Mouse (Mus musculus): ENCODE data around the gene Kl. TPM values are rescaled to one million over a fixed set of nuclear protein-coding genes. Genes with fewer than 3 reads are reported as not detected.

Gene Kl
- polyA plus RNA-seq, 1 experiment from 2014 or later: 0.43 TPM

- H3K27me3 ChIP-seq (replicated peaks): no peaks in the 10 kb centered on the region
- H3K9me3 ChIP-seq: no peaks in the 10 kb centered on the region
- ATAC-seq (ENCODE audit: extremely low read depth, insufficient number of reproducible peaks, low FRiP score, low TSS enrichment): no peak
- no peaks in the 10 kb centered on the region for H3K36me3 ChIP-seq
- no peak overlapping the region for H3K4me2 ChIP-seq
- no peak overlapping the region for H3K27ac ChIP-seq (replicated peaks)
- H3K9ac ChIP-seq: no peak overlapping the region
- 58% methylated on average over 2 of the region's 2 CpGs for WGBS
- no peaks in the 10 kb centered on the region for H3K4me1 ChIP-seq
- H3K4me3 ChIP-seq: no peak overlapping the region
Measured at GRCm38 (mm10) chr5:150932596-150932995, 19.8 kb upstream of the Kl start.

DNA sequence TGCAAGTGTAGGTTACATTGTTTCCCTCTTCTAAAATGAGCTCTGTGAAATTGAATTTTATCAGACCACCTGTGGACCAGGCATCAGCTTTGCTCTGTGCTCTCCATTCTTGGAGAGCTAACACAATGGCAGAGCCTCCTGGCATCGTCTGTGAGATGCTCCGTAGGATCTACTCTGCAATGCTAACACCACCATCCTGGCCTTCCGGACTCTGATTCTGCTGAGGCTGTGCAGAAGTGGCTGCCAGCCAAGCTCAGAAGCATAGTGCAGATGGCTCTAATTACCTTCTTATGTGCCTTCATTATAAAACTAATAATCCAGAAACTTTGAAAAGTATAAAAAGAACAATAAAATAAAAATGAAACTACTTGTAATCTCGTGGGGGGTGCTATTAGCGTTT is 16.2 kb upstream of the Kl start:
- Histone ChIP-seq H3K36me3 (no peaks in the 10 kb centered on the region), H3K9me3 (no peaks in the 10 kb centered on the region), H3K4me2 (no peak overlapping the region), H3K27ac (replicated peaks) (no peak overlapping the region), H3K9ac (no peak overlapping the region), H3K27me3 (replicated peaks) (no peaks in the 10 kb centered on the region; the same call in 1 of the 2 replicates), H3K4me3 (no peak overlapping the region), H3K4me1 (no peaks in the 10 kb centered on the region)
- no peak for ATAC-seq (ENCODE audit: extremely low read depth, insufficient number of reproducible peaks, low FRiP score, low TSS enrichment)
- 47% methylated on average over 5 of the region's 5 CpGs for WGBS

GRCm38 (mm10) chr5:150936807-150937206 is 15.6 kb upstream of the Kl start:
- Histone ChIP-seq H3K9ac (no peak overlapping the region), H3K4me3 (no peak overlapping the region), H3K27ac (replicated peaks) (no peak overlapping the region), H3K36me3 (no peaks in the 10 kb centered on the region), H3K4me2 (no peak overlapping the region), H3K27me3 (replicated peaks) (no peaks in the 10 kb centered on the region; the same call in 1 of the 2 replicates), H3K4me1 (no peaks in the 10 kb centered on the region), H3K9me3 (no peaks in the 10 kb centered on the region)
- no peak for ATAC-seq (ENCODE audit: extremely low read depth, insufficient number of reproducible peaks, low FRiP score, low TSS enrichment)
- 57% methylated on average over 4 of the region's 4 CpGs for WGBS

DNA sequence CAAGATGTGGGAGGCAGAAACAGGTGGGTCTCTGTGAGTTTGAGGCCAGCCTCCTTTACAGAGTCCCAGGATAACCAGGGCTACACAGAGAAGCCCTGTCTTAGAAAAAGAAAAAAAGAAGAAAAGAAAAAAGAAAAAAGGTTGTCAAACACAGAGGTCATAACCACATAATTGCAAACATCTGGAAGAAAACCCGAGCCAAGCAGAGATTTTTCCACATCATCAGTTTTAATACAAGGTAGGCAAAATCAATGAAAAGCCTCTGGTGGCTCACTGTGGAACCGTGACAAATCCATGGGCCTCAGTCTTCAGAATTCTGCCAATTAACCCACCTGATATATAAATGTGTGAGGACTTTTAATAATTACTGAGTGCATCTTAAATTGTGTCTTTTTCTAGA is 14.9 kb upstream of the Kl start:
- 58% methylated on average over 2 of the region's 2 CpGs for WGBS
- ATAC-seq (ENCODE audit: extremely low read depth, insufficient number of reproducible peaks, low FRiP score, low TSS enrichment): no peak
- H3K27ac ChIP-seq (replicated peaks): no peak overlapping the region

GRCm38 (mm10) chr5:150945576-150945975 is 6.8 kb upstream of the Kl start:
- no peak for ATAC-seq (ENCODE audit: extremely low read depth, insufficient number of reproducible peaks, low FRiP score, low TSS enrichment)
- Histone ChIP-seq H3K36me3 (no peaks in the 10 kb centered on the region), H3K4me1 (no peaks in the 10 kb centered on the region), H3K27ac (replicated peaks) (no peak overlapping the region), H3K9ac (no peak overlapping the region), H3K4me2 (no peak overlapping the region), H3K27me3 (replicated peaks) (no peaks in the 10 kb centered on the region), H3K9me3 (peaks cover 3% of the 10 kb centered on the region; the same call in 1 of the 2 replicates), H3K4me3 (no peak overlapping the region)
- 92% methylated on average over 2 of the region's 2 CpGs for WGBS

More for the DNA sequence above, 14.9 kb upstream of the Kl start:
- Histone ChIP-seq H3K4me3 (no peak overlapping the region), H3K4me1 (no peaks in the 10 kb centered on the region), H3K4me2 (no peak overlapping the region), H3K36me3 (no peaks in the 10 kb centered on the region), H3K9me3 (no peaks in the 10 kb centered on the region), H3K9ac (no peak overlapping the region), H3K27me3 (replicated peaks) (no peaks in the 10 kb centered on the region; the same call in 1 of the 2 replicates)

DNA sequence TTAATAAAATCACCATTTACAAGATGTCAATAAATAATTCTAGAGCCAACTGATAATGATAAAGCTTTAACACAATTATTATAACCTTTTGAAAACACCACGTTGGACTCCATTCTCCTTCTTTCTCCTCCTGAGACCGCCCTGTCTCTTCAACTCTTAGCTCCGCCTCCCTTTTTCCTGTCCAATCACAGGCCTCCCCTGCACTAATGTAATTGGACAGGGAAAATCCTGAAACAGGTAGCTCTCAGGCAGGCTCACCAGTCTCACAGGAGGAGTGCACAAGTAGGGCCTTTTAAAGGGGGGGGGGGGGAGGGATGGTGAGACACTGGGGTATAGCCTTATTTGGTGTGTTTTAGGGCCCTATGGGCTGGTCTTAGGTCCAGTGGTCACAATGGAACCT is 3.3 kb upstream of the Kl start:
- Histone ChIP-seq H3K4me1 (peaks cover 12% of the 10 kb centered on the region), H3K27ac (replicated peaks) (no peak overlapping the region), H3K4me2 (no peak overlapping the region), H3K4me3 (no peak overlapping the region), H3K27me3 (replicated peaks) (peaks cover 33% of the 10 kb centered on the region), H3K9ac (no peak overlapping the region), H3K36me3 (no peaks in the 10 kb centered on the region), H3K9me3 (peaks cover 3% of the 10 kb centered on the region; the same call in 1 of the 2 replicates)
- 85% methylated on average over 3 of the region's 3 CpGs for WGBS
- no peak for ATAC-seq (ENCODE audit: extremely low read depth, insufficient number of reproducible peaks, low FRiP score, low TSS enrichment)

- WGBS: 86% methylated on average over 7 of the region's 7 CpGs
- H3K9ac ChIP-seq: no peak overlapping the region
- H3K36me3 ChIP-seq: no peaks in the 10 kb centered on the region
- H3K27me3 ChIP-seq (replicated peaks): peaks cover 53% of the 10 kb centered on the region
- no peak for ATAC-seq (ENCODE audit: extremely low read depth, insufficient number of reproducible peaks, low FRiP score, low TSS enrichment)
- H3K27ac ChIP-seq (replicated peaks): no peak overlapping the region
- no peak overlapping the region for H3K4me2 ChIP-seq
- no peak overlapping the region for H3K4me3 ChIP-seq
- peaks cover 12% of the 10 kb centered on the region for H3K4me1 ChIP-seq
- H3K9me3 ChIP-seq: no peaks in the 10 kb centered on the region
Measured at GRCm38 (mm10) chr5:150951325-150951724, 1.1 kb upstream of the Kl start.

DNA sequence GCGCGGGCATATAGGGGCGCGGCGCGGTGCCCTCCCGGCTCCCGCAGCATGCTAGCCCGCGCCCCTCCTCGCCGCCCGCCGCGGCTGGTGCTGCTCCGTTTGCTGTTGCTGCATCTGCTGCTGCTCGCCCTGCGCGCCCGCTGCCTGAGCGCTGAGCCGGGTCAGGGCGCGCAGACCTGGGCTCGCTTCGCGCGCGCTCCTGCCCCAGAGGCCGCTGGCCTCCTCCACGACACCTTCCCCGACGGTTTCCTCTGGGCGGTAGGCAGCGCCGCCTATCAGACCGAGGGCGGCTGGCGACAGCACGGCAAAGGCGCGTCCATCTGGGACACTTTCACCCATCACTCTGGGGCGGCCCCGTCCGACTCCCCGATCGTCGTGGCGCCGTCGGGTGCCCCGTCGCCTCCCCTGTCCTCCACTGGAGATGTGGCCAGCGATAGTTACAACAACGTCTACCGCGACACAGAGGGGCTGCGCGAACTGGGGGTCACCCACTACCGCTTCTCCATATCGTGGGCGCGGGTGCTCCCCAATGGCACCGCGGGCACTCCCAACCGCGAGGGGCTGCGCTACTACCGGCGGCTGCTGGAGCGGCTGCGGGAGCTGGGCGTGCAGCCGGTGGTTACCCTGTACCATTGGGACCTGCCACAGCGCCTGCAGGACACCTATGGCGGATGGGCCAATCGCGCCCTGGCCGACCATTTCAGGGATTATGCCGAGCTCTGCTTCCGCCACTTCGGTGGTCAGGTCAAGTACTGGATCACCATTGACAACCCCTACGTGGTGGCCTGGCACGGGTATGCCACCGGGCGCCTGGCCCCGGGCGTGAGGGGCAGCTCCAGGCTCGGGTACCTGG is 488 bp downstream of the Kl start:
- H3K4me3 ChIP-seq: peak overlapping the region; percentile 58
- no peak overlapping the region for H3K27ac ChIP-seq (replicated peaks)
- 3% methylated on average over 74 of the region's 89 CpGs for WGBS
- peak overlapping the region; percentile 89 for H3K4me2 ChIP-seq
- peaks cover 53% of the 10 kb centered on the region for H3K27me3 ChIP-seq (replicated peaks)
- H3K9ac ChIP-seq: peak overlapping the region; percentile 77
- H3K9me3 ChIP-seq: no peaks in the 10 kb centered on the region
- ATAC-seq (ENCODE audit: extremely low read depth, insufficient number of reproducible peaks, low FRiP score, low TSS enrichment): peak; percentile 46; the same call in 1 of the 2 replicates
- H3K36me3 ChIP-seq: no peaks in the 10 kb centered on the region
- peaks cover 12% of the 10 kb centered on the region for H3K4me1 ChIP-seq

DNA sequence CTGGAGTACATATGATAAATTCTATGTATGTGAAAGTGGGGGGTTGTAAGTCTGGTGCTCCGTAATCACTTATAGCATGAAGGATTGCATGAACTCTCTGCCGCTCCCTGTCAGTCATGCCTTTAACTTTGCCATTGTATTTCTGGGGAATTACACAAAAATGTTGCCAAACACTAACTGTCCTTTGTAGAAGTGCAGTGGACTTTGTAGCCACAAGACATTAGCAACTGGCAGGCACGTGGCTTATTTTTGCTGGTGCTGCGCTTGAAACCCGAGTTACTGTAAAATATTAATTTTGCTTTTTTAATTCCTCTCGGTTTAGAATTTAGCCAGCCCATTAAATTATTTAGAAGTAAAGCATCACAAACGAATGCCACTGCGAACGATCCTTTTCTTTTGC is 2.4 kb downstream of the Kl start:
- H3K4me2 ChIP-seq: no peak overlapping the region
- no peaks in the 10 kb centered on the region for H3K36me3 ChIP-seq
- peaks cover 3% of the 10 kb centered on the region; the same call in 1 of the 2 replicates for H3K9me3 ChIP-seq
- peaks cover 53% of the 10 kb centered on the region for H3K27me3 ChIP-seq (replicated peaks)
- H3K4me1 ChIP-seq: peaks cover 12% of the 10 kb centered on the region
- H3K9ac ChIP-seq: no peak overlapping the region
- no peak for ATAC-seq (ENCODE audit: extremely low read depth, insufficient number of reproducible peaks, low FRiP score, low TSS enrichment)
- H3K4me3 ChIP-seq: no peak overlapping the region
- H3K27ac ChIP-seq (replicated peaks): no peak overlapping the region
- WGBS: 84% methylated on average over 9 of the region's 9 CpGs

- H3K4me1 ChIP-seq: no peaks in the 10 kb centered on the region
- no peak for ATAC-seq (ENCODE audit: extremely low read depth, insufficient number of reproducible peaks, low FRiP score, low TSS enrichment)
- 68% methylated on average over 1 of the region's 1 CpGs for WGBS
Measured at GRCm38 (mm10) chr5:150959861-150960260, 7.5 kb downstream of the Kl start.

GRCm38 (mm10) chr5:150961615-150962014 is 9.2 kb downstream of the Kl start:
- 74% methylated on average over 1 of the region's 1 CpGs for WGBS

More at GRCm38 (mm10) chr5:150959861-150960260, 7.5 kb downstream of the Kl start:
- Histone ChIP-seq H3K27me3 (replicated peaks) (peaks cover 13% of the 10 kb centered on the region), H3K27ac (replicated peaks) (no peak overlapping the region), H3K9ac (no peak overlapping the region), H3K9me3 (peaks cover 3% of the 10 kb centered on the region; the same call in 1 of the 2 replicates), H3K4me2 (no peak overlapping the region), H3K36me3 (no peaks in the 10 kb centered on the region), H3K4me3 (no peak overlapping the region)

DNA sequence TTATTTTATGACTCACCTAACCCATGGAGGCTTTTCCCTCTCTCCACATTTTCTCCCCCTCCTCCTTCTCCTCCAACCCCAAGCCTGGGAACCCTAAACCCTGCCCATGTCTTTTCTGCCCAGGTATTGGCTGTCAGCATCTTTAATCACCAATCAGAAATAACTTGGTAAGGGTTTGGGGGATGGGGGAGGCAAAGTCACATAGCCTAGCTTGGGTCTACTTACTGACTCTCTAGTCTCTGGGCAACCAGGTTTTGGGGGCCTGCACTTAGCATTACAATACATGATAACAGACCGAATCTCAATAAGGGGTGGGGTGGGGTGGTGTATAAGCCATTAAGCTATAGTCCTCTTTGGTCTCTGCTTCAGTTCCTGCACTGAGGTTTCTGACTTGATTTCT is 10.3 kb downstream of the Kl start:
- 61% methylated on average over 1 of the region's 1 CpGs for WGBS
- Histone ChIP-seq H3K4me3 (no peak overlapping the region), H3K27me3 (replicated peaks) (no peaks in the 10 kb centered on the region), H3K27ac (replicated peaks) (no peak overlapping the region), H3K4me1 (no peaks in the 10 kb centered on the region), H3K9ac (no peak overlapping the region), H3K36me3 (no peaks in the 10 kb centered on the region), H3K4me2 (no peak overlapping the region), H3K9me3 (peaks cover 7% of the 10 kb centered on the region; the same call in 1 of the 2 replicates)
- no peak for ATAC-seq (ENCODE audit: extremely low read depth, insufficient number of reproducible peaks, low FRiP score, low TSS enrichment)

More at GRCm38 (mm10) chr5:150961615-150962014, 9.2 kb downstream of the Kl start:
- no peaks in the 10 kb centered on the region for H3K36me3 ChIP-seq
- H3K9ac ChIP-seq: no peak overlapping the region
- H3K4me1 ChIP-seq: no peaks in the 10 kb centered on the region
- ATAC-seq (ENCODE audit: extremely low read depth, insufficient number of reproducible peaks, low FRiP score, low TSS enrichment): no peak
- H3K9me3 ChIP-seq: peaks cover 3% of the 10 kb centered on the region; the same call in 1 of the 2 replicates
- H3K27ac ChIP-seq (replicated peaks): no peak overlapping the region
- H3K4me3 ChIP-seq: no peak overlapping the region
- H3K4me2 ChIP-seq: no peak overlapping the region
- no peaks in the 10 kb centered on the region for H3K27me3 ChIP-seq (replicated peaks)
